Mouse (Mus musculus) left cerebral cortex, adult 2 months (tissue): ENCODE measurements at regions not wholly inside any gene's neighbourhood (a gene's known extent, or its start where the extent isn't known, plus 50 kb on each side); places are given as distances from the start of the nearest gene placed in this dataset.

Experiments
- DNase-seq, 2 experiments: peaks; one replicate each; pipeline ENCODE4 v3.0.0; 2021 to 2022; ENCODE audit warnings: low spot score in 2 of 2, mixed read lengths in 1 of 2; ENCODE audit errors: extremely low spot score in 1 of 2
- H3K27ac ChIP-seq: fragments of 200-600 bp; 2 replicates; pipeline ENCODE4 v1.8.1; 2022
- H3K4me3 ChIP-seq: fragments of 200-600 bp; 2 replicates; pipeline ENCODE4 v1.8.1; 2022
- CTCF ChIP-seq: fragments of 200-600 bp; IDR thresholded peaks from 2 replicates; pipeline ENCODE4 v1.8.1; 2022; ENCODE audit warnings: antibody characterized with exemption, mild to moderate bottlenecking, moderate library complexity
- intact Hi-C: fragments of 180-260 bp; cut with DNase I; formaldehyde crosslinking; loops from one replicate; pipeline ENCODE4 v1.15.1; 2025

GRCm38 (mm10) chr1:106483008-106483407, 231.1 kb downstream of the Bcl2 start:
- intact Hi-C loops, result no loop called here
- no peak overlapping the region for H3K4me3 ChIP-seq
- TF ChIP-seq CTCF, result no peak

GRCm38 (mm10) chr1:106477670-106478355, 236.3 kb downstream of the Bcl2 start:
- no peak for TF ChIP-seq CTCF
- intact Hi-C loops, result no loop called here
- no peak for DNase-seq
- Histone ChIP-seq H3K4me3 (no peak overlapping the region), H3K27ac (no peak overlapping the region)

More at GRCm38 (mm10) chr1:106483008-106483407, 231.1 kb downstream of the Bcl2 start:
- DNase-seq, result no peak
- H3K27ac ChIP-seq, result no peak overlapping the region

- no peak overlapping the region for H3K27ac ChIP-seq
- intact Hi-C loops, result no loop called here
- DNase-seq, result no peak
- TF ChIP-seq CTCF, result no peak
- no peak overlapping the region for H3K4me3 ChIP-seq
Measured at GRCm38 (mm10) chr1:106468021-106468420, 246.1 kb downstream of the Bcl2 start.

GRCm38 (mm10) chr1:106466644-106467043, 247.4 kb downstream of the Bcl2 start:
- DNase-seq, result no peak
- Histone ChIP-seq H3K4me3 (no peak overlapping the region), H3K27ac (no peak overlapping the region)
- TF ChIP-seq CTCF, result no peak
- intact Hi-C loops, result no loop called here

- intact Hi-C loops, result no loop called here
- no peak for TF ChIP-seq CTCF
- no peak for DNase-seq
- H3K4me3 ChIP-seq, result no peak overlapping the region
- no peak overlapping the region for H3K27ac ChIP-seq
Measured at GRCm38 (mm10) chr1:106465977-106466302, 248.1 kb downstream of the Bcl2 start.

GRCm38 (mm10) chr1:106465243-106465976, 248.7 kb downstream of the Bcl2 start:
- DNase-seq, result no peak
- Histone ChIP-seq H3K27ac (no peak overlapping the region), H3K4me3 (no peak overlapping the region)
- no peak for TF ChIP-seq CTCF
- intact Hi-C loops, result no loop called here

- intact Hi-C loops, result no loop called here
- DNase-seq, result no peak
- no peak overlapping the region for H3K27ac ChIP-seq
Measured at GRCm38 (mm10) chr1:106464726-106465125, 249.3 kb downstream of the Bcl2 start.

GRCm38 (mm10) chr1:106462595-106462994, 251.5 kb downstream of the Bcl2 start:
- no peak overlapping the region for H3K4me3 ChIP-seq
- H3K27ac ChIP-seq, result no peak overlapping the region
- DNase-seq, result no peak
- TF ChIP-seq CTCF, result no peak
- intact Hi-C loops, result no loop called here

More at GRCm38 (mm10) chr1:106464726-106465125, 249.3 kb downstream of the Bcl2 start:
- TF ChIP-seq CTCF, result no peak
- H3K4me3 ChIP-seq, result no peak overlapping the region

- intact Hi-C loops, result no loop called here
- H3K4me3 ChIP-seq, result no peak overlapping the region
- no peak overlapping the region for H3K27ac ChIP-seq
- TF ChIP-seq CTCF, result no peak
- DNase-seq, result no peak
Measured at GRCm38 (mm10) chr1:106462112-106462511, 252.0 kb downstream of the Bcl2 start.

GRCm38 (mm10) chr1:106460957-106461356, 253.1 kb downstream of the Bcl2 start:
- no peak overlapping the region for H3K27ac ChIP-seq
- DNase-seq, result no peak
- intact Hi-C loops, result no loop called here

GRCm38 (mm10) chr1:106449795-106450194, 264.3 kb downstream of the Bcl2 start:
- intact Hi-C loops, result loop anchor here (5.0 kb wide), 1 partner anchor 48 kb away; no protein-coding TSS in a partner anchor

More at GRCm38 (mm10) chr1:106460957-106461356, 253.1 kb downstream of the Bcl2 start:
- no peak overlapping the region for H3K4me3 ChIP-seq
- TF ChIP-seq CTCF, result no peak

More at GRCm38 (mm10) chr1:106449795-106450194, 264.3 kb downstream of the Bcl2 start:
- H3K27ac ChIP-seq, result no peak overlapping the region
- H3K4me3 ChIP-seq, result no peak overlapping the region
- DNase-seq, result no peak
- TF ChIP-seq CTCF, result no peak
